Mouse (Mus musculus): ENCODE data around the gene Sec14l1. TPM values are rescaled to one million over a fixed set of nuclear protein-coding genes. Genes with fewer than 3 reads are reported as not detected.

Gene Sec14l1
- polyA plus RNA-seq, 1 experiment from 2014 or later: 87.6 TPM

DNA sequence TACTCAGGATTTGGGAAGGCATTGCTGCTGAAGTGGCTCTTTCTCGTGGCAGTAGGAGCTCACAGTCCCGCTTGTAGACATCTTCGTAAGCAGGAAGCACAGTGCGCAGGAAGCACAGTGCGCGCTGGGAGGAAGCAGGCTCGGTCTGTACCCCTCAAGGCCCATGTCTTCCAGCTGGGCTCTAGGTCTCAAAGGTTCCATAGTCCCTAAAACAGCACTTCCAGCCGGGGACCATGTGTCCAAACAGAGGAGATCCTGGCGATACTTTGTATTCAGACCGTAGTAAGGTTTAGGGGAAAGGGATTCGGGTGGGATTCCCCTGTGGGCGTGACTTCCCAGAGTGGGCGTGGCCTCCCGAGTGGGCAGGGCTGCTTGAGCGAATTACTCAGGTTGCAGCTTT lies 60.0 kb downstream of the Sec14l1 start:
- Histone ChIP-seq H3K4me2 (ENCODE audit: low read length) (peak overlapping the region; percentile 47), H3K4me3 (replicated peaks; ENCODE audit: low read depth, low read length) (peak overlapping the region; percentile 24; the same call in 1 of the 2 replicates), H3K4me1 (replicated peaks; ENCODE audit: insufficient read depth, low read length) (no peaks in the 10 kb centered on the region; the same call in 1 of the 2 replicates), H3K9me3 (replicated peaks; ENCODE audit: low read length) (no peaks in the 10 kb centered on the region), H3K27me3 (ENCODE audit: insufficient read depth, low read length) (no peaks in the 10 kb centered on the region), H3K27ac (peak overlapping the region; percentile 55), H3K36me3 (ENCODE audit: insufficient read depth, low read length) (no peaks in the 10 kb centered on the region), H3K9ac (ENCODE audit: low read depth, low read length) (peak overlapping the region; percentile 0; the same call in 1 of the 2 replicates)
- ATAC-seq (replicated peaks; ENCODE audit: low FRiP score, low read depth): no peak
- WGBS: 27% methylated on average over 15 of the region's 15 CpGs
- DNase-seq (ENCODE audit: low spot score): peak; percentile 70
- no peak for TF ChIP-seq CTCF (IDR thresholded peaks at IDR 0.05; ENCODE audit: low read depth)

DNA sequence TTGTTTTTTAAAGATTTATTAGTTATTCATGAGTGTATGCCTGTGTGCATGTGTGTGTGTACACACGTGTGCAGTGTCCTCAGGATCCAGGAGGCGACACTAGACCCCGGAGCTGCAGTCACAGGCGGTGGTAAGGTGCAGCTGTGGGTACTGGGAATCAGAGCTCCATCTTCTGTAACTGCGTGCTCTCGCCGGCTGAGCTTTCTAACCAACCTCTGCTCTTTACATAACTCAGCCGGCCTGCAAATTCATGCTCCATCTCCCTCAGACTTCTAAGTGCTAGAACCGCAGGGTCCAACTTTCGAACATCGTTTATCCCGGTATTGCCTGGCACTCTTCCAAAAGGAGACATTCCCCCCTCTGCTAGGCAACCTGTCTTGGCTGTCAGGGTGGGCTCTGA lies 60.5 kb downstream of the Sec14l1 start:
- H3K27ac ChIP-seq: no peak overlapping the region
- ATAC-seq (replicated peaks; ENCODE audit: low FRiP score, low read depth): no peak

GRCm38 (mm10) chr11:117176304-117176703 lies 61.3 kb downstream of the Sec14l1 start:
- Histone ChIP-seq H3K27ac (no peak overlapping the region), H3K4me3 (replicated peaks; ENCODE audit: low read depth, low read length) (no peak overlapping the region), H3K4me2 (ENCODE audit: low read length) (no peak overlapping the region), H3K27me3 (ENCODE audit: insufficient read depth, low read length) (no peaks in the 10 kb centered on the region), H3K4me1 (replicated peaks; ENCODE audit: insufficient read depth, low read length) (no peaks in the 10 kb centered on the region; the same call in 1 of the 2 replicates), H3K9ac (ENCODE audit: low read depth, low read length) (no peak overlapping the region), H3K9me3 (replicated peaks; ENCODE audit: low read length) (no peaks in the 10 kb centered on the region), H3K36me3 (ENCODE audit: insufficient read depth, low read length) (no peaks in the 10 kb centered on the region)
- ATAC-seq (replicated peaks; ENCODE audit: low FRiP score, low read depth): peak; percentile 26; the same call in 1 of the 2 replicates
- DNase-seq (ENCODE audit: low spot score): peak; percentile 72
- TF ChIP-seq CTCF (IDR thresholded peaks at IDR 0.05; ENCODE audit: low read depth): peak; percentile 67
- 33% methylated on average over 5 of the region's 5 CpGs for WGBS

More for the DNA sequence above, 60.5 kb downstream of the Sec14l1 start:
- H3K36me3 ChIP-seq (ENCODE audit: insufficient read depth, low read length): no peaks in the 10 kb centered on the region
- DNase-seq (ENCODE audit: low spot score): no peak
- no peaks in the 10 kb centered on the region; the same call in 1 of the 2 replicates for H3K4me1 ChIP-seq (replicated peaks; ENCODE audit: insufficient read depth, low read length)
- no peaks in the 10 kb centered on the region for H3K27me3 ChIP-seq (ENCODE audit: insufficient read depth, low read length)
- no peak overlapping the region for H3K4me3 ChIP-seq (replicated peaks; ENCODE audit: low read depth, low read length)
- TF ChIP-seq CTCF (IDR thresholded peaks at IDR 0.05; ENCODE audit: low read depth): no peak
- H3K4me2 ChIP-seq (ENCODE audit: low read length): no peak overlapping the region
- 63% methylated on average over 12 of the region's 12 CpGs for WGBS
- no peaks in the 10 kb centered on the region for H3K9me3 ChIP-seq (replicated peaks; ENCODE audit: low read length)
- no peak overlapping the region for H3K9ac ChIP-seq (ENCODE audit: low read depth, low read length)

DNA sequence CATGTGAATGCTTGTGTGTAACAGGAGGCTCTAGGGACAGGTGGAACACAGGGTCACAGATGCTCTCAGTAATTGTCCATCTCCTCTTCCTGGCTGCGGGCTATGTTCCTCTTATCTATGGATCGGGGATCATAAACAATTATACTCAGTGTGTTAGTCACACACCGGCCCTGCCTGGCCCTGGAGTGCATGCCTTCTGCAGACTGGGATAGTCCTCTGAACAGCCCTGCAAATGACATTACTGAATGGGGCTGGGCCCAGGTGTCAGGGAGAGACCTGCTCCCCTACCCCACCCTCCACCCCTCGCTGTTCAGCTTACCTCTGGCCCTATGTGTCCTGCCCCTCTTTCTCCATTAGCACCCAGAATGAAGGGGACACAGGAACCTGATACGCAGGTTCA lies 61.9 kb downstream of the Sec14l1 start:
- Histone ChIP-seq H3K9me3 (replicated peaks; ENCODE audit: low read length) (no peaks in the 10 kb centered on the region; the same call in 1 of the 2 replicates), H3K4me3 (replicated peaks; ENCODE audit: low read depth, low read length) (no peak overlapping the region), H3K4me1 (replicated peaks; ENCODE audit: insufficient read depth, low read length) (no peaks in the 10 kb centered on the region; the same call in 1 of the 2 replicates), H3K9ac (ENCODE audit: low read depth, low read length) (no peak overlapping the region), H3K36me3 (ENCODE audit: insufficient read depth, low read length) (no peaks in the 10 kb centered on the region), H3K27ac (no peak overlapping the region), H3K4me2 (ENCODE audit: low read length) (no peak overlapping the region), H3K27me3 (ENCODE audit: insufficient read depth, low read length) (no peaks in the 10 kb centered on the region)
- 0 out of 2 replicates have a peak, but pooled peaks have one; percentile 2 for ATAC-seq (replicated peaks; ENCODE audit: low FRiP score, low read depth)
- DNase-seq (ENCODE audit: low spot score): no peak
- WGBS: 72% methylated on average over 5 of the region's 5 CpGs
- no peak for TF ChIP-seq CTCF (IDR thresholded peaks at IDR 0.05; ENCODE audit: low read depth)

DNA sequence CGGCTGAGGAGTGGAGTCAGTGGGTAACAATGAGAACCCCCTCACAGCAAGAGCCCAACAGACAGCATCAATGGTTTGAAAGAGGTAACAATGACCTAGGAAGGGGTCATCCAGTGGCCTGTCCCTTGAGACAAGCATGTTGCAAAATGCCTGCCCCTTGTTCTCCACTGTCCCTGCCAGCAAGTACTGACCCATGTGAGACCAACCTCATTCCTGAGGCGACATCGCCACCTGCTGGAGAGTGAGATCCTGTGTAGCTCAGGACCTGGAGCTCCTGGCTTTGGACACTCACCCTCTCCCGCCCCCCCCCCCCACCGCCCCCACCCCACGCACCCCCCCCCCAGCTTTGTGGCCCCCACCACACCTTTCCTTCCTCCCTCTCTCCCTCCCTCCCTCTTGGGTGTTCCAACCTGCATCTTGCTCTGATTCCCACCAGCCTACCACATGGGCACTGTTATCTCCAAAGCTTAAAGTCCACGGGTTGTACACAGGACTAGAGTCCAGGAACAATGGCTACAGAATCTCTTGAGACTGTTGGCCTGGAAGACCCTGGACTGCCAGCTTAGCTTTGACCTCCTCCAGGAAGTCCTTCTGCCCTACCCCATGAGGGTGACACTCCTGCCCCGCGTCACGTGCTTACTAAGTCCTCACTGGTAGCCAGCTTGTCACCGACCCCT lies 62.5 kb downstream of the Sec14l1 start:
- Histone ChIP-seq H3K4me1 (replicated peaks; ENCODE audit: insufficient read depth, low read length) (no peaks in the 10 kb centered on the region; the same call in 1 of the 2 replicates), H3K27ac (no peak overlapping the region), H3K4me2 (ENCODE audit: low read length) (no peak overlapping the region), H3K27me3 (ENCODE audit: insufficient read depth, low read length) (no peaks in the 10 kb centered on the region), H3K9ac (ENCODE audit: low read depth, low read length) (no peak overlapping the region), H3K9me3 (replicated peaks; ENCODE audit: low read length) (no peaks in the 10 kb centered on the region; the same call in 1 of the 2 replicates), H3K4me3 (replicated peaks; ENCODE audit: low read depth, low read length) (no peak overlapping the region), H3K36me3 (ENCODE audit: insufficient read depth, low read length) (no peaks in the 10 kb centered on the region)
- peak; percentile 94 for DNase-seq (ENCODE audit: low spot score)
- peak; percentile 72 for ATAC-seq (replicated peaks; ENCODE audit: low FRiP score, low read depth)
- peak; percentile 78 for TF ChIP-seq CTCF (IDR thresholded peaks at IDR 0.05; ENCODE audit: low read depth)
- 61% methylated on average over 8 of the region's 11 CpGs for WGBS

DNA sequence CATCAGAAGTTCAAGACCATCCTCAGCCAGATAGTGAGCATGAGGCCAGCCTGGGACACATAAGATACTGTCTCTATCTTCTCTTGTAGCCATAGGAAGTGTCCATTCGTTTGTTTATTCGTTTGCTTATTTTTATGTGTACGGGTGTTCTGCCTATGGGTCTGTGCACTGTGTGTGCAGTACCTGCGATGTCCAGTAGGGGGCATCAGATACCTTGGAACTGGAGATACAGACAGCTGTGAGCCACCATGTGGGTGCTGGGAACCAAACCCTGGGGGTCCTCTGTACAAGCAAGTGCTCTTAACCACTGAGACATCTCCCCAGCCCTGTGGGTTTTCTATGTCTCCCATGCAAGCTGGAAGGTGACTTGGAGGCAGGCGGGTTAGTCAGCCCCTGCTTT lies 64.9 kb downstream of the Sec14l1 start:
- no peaks in the 10 kb centered on the region for H3K27me3 ChIP-seq (ENCODE audit: insufficient read depth, low read length)
- H3K9me3 ChIP-seq (replicated peaks; ENCODE audit: low read length): no peaks in the 10 kb centered on the region; the same call in 1 of the 2 replicates
- 90% methylated on average over 5 of the region's 5 CpGs for WGBS
- ATAC-seq (replicated peaks; ENCODE audit: low FRiP score, low read depth): no peak
- H3K4me3 ChIP-seq (replicated peaks; ENCODE audit: low read depth, low read length): no peak overlapping the region
- no peak for DNase-seq (ENCODE audit: low spot score)
- H3K27ac ChIP-seq: no peak overlapping the region
- no peak overlapping the region for H3K9ac ChIP-seq (ENCODE audit: low read depth, low read length)
- TF ChIP-seq CTCF (IDR thresholded peaks at IDR 0.05; ENCODE audit: low read depth): peak; percentile 53; the same call in 1 of the 2 replicates
- H3K4me1 ChIP-seq (replicated peaks; ENCODE audit: insufficient read depth, low read length): no peaks in the 10 kb centered on the region; the same call in 1 of the 2 replicates
- H3K4me2 ChIP-seq (ENCODE audit: low read length): no peak overlapping the region
- H3K36me3 ChIP-seq (ENCODE audit: insufficient read depth, low read length): no peaks in the 10 kb centered on the region

Measured in kidney, postnatal 0 days (tissue).